Mouse (Mus musculus): ENCODE data around the gene Grm2. TPM values are rescaled to one million over a fixed set of nuclear protein-coding genes. Genes with fewer than 3 reads are reported as not detected.

Gene Grm2
- polyA plus RNA-seq (2012; rRNA removed; ENCODE audit: low replicate concordance), result not detected in 2 replicates

GRCm38 (mm10) chr9:106655884-106656720, at the start of gene Grm2:
Gene Grm2 (minus strand): TSS chr9:106656082.

DNA sequence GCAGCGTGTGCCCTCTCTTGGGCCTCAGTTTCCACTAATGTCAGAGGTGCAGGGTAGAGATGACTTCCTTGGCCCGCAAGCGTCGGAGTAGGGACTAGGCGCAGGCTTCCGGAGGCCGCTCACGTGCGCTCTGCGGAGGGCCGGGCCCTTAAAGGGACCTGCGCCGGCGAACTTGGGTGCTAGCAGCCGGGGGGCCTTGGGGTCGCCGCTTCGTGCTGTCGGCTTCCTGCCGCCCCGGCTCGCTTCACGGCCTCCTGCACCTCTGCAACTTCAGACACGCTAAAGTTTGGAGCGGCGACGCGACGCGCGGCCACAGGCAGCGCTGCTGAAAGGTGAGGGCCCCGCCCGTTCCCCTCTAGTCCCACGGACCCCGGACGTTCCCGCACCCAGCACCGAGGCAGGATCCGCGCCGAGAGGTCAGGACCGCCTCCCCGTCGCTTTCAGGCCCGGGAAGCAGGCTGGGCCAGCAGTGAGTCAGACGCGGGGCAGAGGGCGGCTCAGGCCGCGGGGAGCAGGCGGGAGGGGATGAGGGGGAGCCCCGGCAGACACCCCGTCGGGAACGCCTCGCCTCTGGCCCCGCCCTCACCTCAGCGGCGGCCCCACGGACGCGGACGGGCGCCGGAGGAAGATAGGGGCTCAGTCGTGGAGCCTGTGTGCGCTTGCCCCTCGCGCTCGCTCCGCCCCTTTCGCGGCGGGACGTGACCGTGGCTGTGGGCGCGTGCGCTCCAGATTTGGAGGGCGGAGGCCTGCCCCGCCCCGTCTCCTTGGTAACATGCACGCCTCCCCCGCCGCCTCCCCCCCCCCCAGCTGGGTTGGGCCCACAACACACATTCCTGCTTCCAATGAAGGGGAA, 29.6 kb upstream of the Grm2 start, which contains the start of gene Tex264:
TSS of gene Tex264 (minus strand) at position 679 of the 853 bp plus-strand sequence.

GRCm38 (mm10) chr9:106626282-106626681, 29.6 kb downstream of the Grm2 start, which contains the start of gene Iqcf6:
Gene Iqcf6 (plus strand): TSS chr9:106626582.

Other genes starting within 250 kb of the Grm2 start
- 462 and 751 TPM in 2 replicates for gene Rpl29, start 226.6 kb downstream of the Grm2 start, polyA plus RNA-seq (2012; rRNA removed; ENCODE audit: low replicate concordance)
- 11.5 and 16.5 TPM in 2 replicates for gene Acy1, start 217.8 kb downstream of the Grm2 start, polyA plus RNA-seq (2012; rRNA removed; ENCODE audit: low replicate concordance)
- 80.4 and 111 TPM in 2 replicates for gene Abhd14b, start 208.6 kb downstream of the Grm2 start, polyA plus RNA-seq (2012; rRNA removed; ENCODE audit: low replicate concordance)
- gene Abhd14a, start 208.4 kb downstream of the Grm2 start, polyA plus RNA-seq (2012; rRNA removed; ENCODE audit: low replicate concordance), result 53.8 and 72.6 TPM in 2 replicates
- gene Pcbp4, start 202.8 kb downstream of the Grm2 start, polyA plus RNA-seq (2012; rRNA removed; ENCODE audit: low replicate concordance), result 78.7 and 126 TPM in 2 replicates
- 0.40 TPM in 1 of 2 replicates, not detected in the other for gene Gpr62, start 190.1 kb downstream of the Grm2 start, polyA plus RNA-seq (2012; rRNA removed; ENCODE audit: low replicate concordance)
- gene Rrp9, start 180.1 kb downstream of the Grm2 start, polyA plus RNA-seq (2012; rRNA removed; ENCODE audit: low replicate concordance), result 22.3 and 41.2 TPM in 2 replicates
- 91.3 and 199 TPM in 2 replicates for gene Parp3, start 179.1 kb downstream of the Grm2 start, polyA plus RNA-seq (2012; rRNA removed; ENCODE audit: low replicate concordance)
- not detected in 2 replicates for gene Iqcf1, start 156.1 kb downstream of the Grm2 start, polyA plus RNA-seq (2012; rRNA removed; ENCODE audit: low replicate concordance)
- not detected in 2 replicates for gene Iqcf5, start 141.5 kb downstream of the Grm2 start, polyA plus RNA-seq (2012; rRNA removed; ENCODE audit: low replicate concordance)
- not detected in 2 replicates for gene Iqcf3, start 94.5 kb downstream of the Grm2 start, polyA plus RNA-seq (2012; rRNA removed; ENCODE audit: low replicate concordance)
- not detected in 2 replicates for gene Iqcf4, start 85.1 kb downstream of the Grm2 start, polyA plus RNA-seq (2012; rRNA removed; ENCODE audit: low replicate concordance)
- gene Iqcf6, start 29.5 kb downstream of the Grm2 start, polyA plus RNA-seq (2012; rRNA removed; ENCODE audit: low replicate concordance), result not detected in 2 replicates
- gene Tex264, start 29.8 kb upstream of the Grm2 start, polyA plus RNA-seq (2012; rRNA removed; ENCODE audit: low replicate concordance), result 142 and 168 TPM in 2 replicates
- gene Rad54l2, start 133.1 kb upstream of the Grm2 start, polyA plus RNA-seq (2012; rRNA removed; ENCODE audit: low replicate concordance), result 12.9 and 22.7 TPM in 2 replicates
- 11.8 and 18.7 TPM in 2 replicates for gene Dcaf1, start 165.8 kb upstream of the Grm2 start, polyA plus RNA-seq (2012; rRNA removed; ENCODE audit: low replicate concordance)
- gene Rbm15b, start 231.3 kb upstream of the Grm2 start, polyA plus RNA-seq (2012; rRNA removed; ENCODE audit: low replicate concordance), result 5.7 and 18.8 TPM in 2 replicates
- gene Manf, start 235.9 kb upstream of the Grm2 start, polyA plus RNA-seq (2012; rRNA removed; ENCODE audit: low replicate concordance), result 13.0 and 16.8 TPM in 2 replicates

All from subcutaneous adipose tissue, adult 2 months (tissue).